Mouse (Mus musculus) neural tube, embryonic 12.5 days (tissue): ENCODE measurements at regions not wholly inside any gene's neighbourhood (a gene's known extent, or its start where the extent isn't known, plus 50 kb on each side); places are given as distances from the start of the nearest gene placed in this dataset. TPM values are rescaled to one million over a fixed set of nuclear protein-coding genes. Genes with fewer than 3 reads are reported as not detected.

ENCODE experiments used
- ATAC-seq: fragments of 200-750 bp; cut with Nextera tagmentation; 2 replicates; pipeline ENCODE4 v1.8.0; 2017; ENCODE audit warnings: low read depth, mild to moderate bottlenecking, moderate TSS enrichment, moderate library complexity; ENCODE audit not compliant: low FRiP score
- H3K27ac ChIP-seq: fragments of 300-500 bp; sonication (generic); 2 replicates; pipeline ENCODE4 v1.5.1; 2016
- H3K27me3 ChIP-seq: fragments of 300-500 bp; sonication (generic); replicated peaks from 2 replicates; pipeline ENCODE4 v1.6.1; 2016; ENCODE audit warnings: mild to moderate bottlenecking
- H3K36me3 ChIP-seq: fragments of 300-500 bp; sonication (generic); 2 replicates; pipeline ENCODE4 v1.6.1; 2016; ENCODE audit warnings: mild to moderate bottlenecking
- H3K4me1 ChIP-seq: fragments of 300-500 bp; sonication (generic); 2 replicates; pipeline ENCODE4 v1.6.1; 2016
- H3K4me2 ChIP-seq: fragments of 300-500 bp; sonication (generic); replicated peaks from 2 replicates; pipeline ENCODE4 v1.6.1; 2016; ENCODE audit warnings: mild to moderate bottlenecking
- H3K4me3 ChIP-seq: fragments of 300-500 bp; sonication (generic); 2 replicates; pipeline ENCODE4 v1.5.1; 2016
- H3K9ac ChIP-seq: fragments of 300-500 bp; sonication (generic); 2 replicates; pipeline ENCODE4 v1.6.1; 2016; ENCODE audit warnings: mild to moderate bottlenecking
- H3K9me3 ChIP-seq: fragments of 300-500 bp; sonication (generic); 2 replicates; pipeline ENCODE4 v1.6.1; 2016; ENCODE audit warnings: mild to moderate bottlenecking
- WGBS: fragments of 180-500 bp; shearing (Covaris S2); methylation state at CpG from one replicate; pipeline ENCODE4 v1.1.7; 2016; 5-methylcytosine and 5-hydroxymethylcytosine counted together
- microRNA-seq: library from miRNA; unstranded; fragments of <30 nt; microRNA quantifications from one replicate; pipeline ENCODE4, GENCODE M21; 2017

GRCm38 (mm10) chr19:35282775-35283447 lies 360.8 kb downstream of the Kif20b start:
- H3K27ac ChIP-seq = no peak overlapping the region
- WGBS = 86% methylated on average over 4 of the region's 4 CpGs
- no peak overlapping the region for H3K4me2 ChIP-seq
- ATAC-seq = no peak
- no peaks in the 10 kb centered on the region for H3K36me3 ChIP-seq
- no peaks in the 10 kb centered on the region for H3K4me1 ChIP-seq
- no peaks in the 10 kb centered on the region for H3K9me3 ChIP-seq
- no peak overlapping the region for H3K4me3 ChIP-seq
- no peak overlapping the region for H3K9ac ChIP-seq
- no peaks in the 10 kb centered on the region for H3K27me3 ChIP-seq

DNA sequence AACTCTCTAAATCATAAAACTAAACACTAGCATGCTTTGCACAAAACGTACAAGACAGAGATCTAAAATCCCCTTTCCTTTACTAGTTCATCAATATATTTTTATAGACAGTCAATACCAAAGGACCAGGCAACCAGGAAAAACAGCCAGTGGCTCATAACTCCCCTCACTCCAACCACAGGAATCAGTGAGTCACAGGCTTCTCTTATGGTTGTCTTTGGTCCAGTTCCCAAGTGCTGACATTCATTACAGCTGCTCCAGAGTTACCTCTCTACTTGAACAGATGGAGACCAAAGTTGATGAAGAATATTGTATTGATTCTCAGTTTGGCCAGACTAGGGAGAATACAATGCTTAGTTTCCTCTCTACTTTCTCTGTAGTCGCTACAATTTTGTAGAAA lies 376.7 kb downstream of the Kif20b start:
- H3K27ac ChIP-seq = no peak overlapping the region
- 79% methylated on average over 2 of the region's 2 CpGs for WGBS
- no peak overlapping the region for H3K4me2 ChIP-seq
- no peaks in the 10 kb centered on the region for H3K27me3 ChIP-seq
- no peaks in the 10 kb centered on the region for H3K4me1 ChIP-seq
- no peak overlapping the region for H3K4me3 ChIP-seq
- no peaks in the 10 kb centered on the region for H3K36me3 ChIP-seq
- no peak overlapping the region for H3K9ac ChIP-seq
- H3K9me3 ChIP-seq = no peaks in the 10 kb centered on the region
- no peak for ATAC-seq

- no peak overlapping the region for H3K9ac ChIP-seq
- H3K27ac ChIP-seq = no peak overlapping the region
- H3K4me1 ChIP-seq = no peaks in the 10 kb centered on the region
- H3K27me3 ChIP-seq = no peaks in the 10 kb centered on the region
- no peaks in the 10 kb centered on the region for H3K36me3 ChIP-seq
- no peaks in the 10 kb centered on the region for H3K9me3 ChIP-seq
- H3K4me2 ChIP-seq = no peak overlapping the region
- no peak overlapping the region for H3K4me3 ChIP-seq
- ATAC-seq = no peak
- 88% methylated on average over 3 of the region's 3 CpGs for whole genome bisulfite sequencing
These were observed 380.6 kb downstream of the Kif20b start for GRCm38 (mm10) chr19:35302723-35303270.

Small RNA genes in the stretch of these regions (microRNA-seq; reads per million reads assigned to microRNA genes)
- gene Gm23075 = not detected
